Mouse (Mus musculus) MN1 (cell line): ENCODE results near the gene Dnajc5g.

Experiments
- DNase-seq: peaks from one replicate; pipeline ENCODE4 v3.0.0-alpha.2; 2016; ENCODE audit warnings: low spot score

Dnajc5g gene

DNA sequence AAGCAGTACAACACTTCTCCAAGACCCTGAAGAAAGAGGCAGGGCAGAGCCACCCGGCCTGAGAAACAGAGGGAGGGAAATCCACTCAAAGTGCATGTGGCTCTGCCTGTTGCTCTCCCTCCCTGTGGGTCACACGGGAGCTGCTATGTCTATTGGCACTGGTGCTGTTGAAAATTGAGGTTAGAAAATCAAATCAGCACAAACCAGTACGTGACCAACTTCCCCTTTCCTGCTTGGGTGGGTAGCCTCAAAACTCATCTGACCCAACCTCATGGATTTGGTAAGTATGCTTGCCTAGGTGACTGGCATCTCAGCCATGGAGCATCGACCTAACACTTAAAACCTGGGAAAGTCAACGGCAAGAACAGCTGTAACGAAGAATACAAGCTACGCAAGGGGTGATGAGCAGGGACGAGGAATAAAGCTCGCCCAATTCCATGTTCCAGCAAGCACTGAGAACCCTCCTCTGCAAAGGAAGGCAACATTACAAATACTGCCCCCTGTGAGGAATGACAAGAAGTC lies at the start of gene Dnajc5g:
Gene Dnajc5g (plus strand): TSS at position 472 of the 522 bp plus-strand sequence.
- no peak for DNase-seq

DNA sequence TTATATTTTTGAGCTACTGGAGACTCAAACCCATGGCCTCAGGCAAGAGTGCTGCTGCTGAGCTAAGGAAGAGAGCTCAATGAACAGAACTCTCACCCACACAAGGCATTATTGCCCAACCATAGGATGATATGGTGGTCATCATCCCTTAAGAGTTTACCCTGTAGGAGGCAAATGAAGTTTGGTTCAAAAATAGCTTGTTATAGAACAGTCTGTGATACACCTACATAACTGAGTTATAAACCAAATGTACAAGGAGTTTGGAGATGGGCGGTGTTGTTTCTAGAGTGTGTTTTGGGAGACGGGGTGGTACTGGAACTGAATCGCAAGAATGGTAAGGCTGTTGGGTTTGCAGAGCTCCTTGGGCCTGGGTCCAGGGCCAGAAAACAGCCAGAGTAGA lies 36.3 kb upstream of the Dnajc5g start:
- no peak for DNase-seq

DNA sequence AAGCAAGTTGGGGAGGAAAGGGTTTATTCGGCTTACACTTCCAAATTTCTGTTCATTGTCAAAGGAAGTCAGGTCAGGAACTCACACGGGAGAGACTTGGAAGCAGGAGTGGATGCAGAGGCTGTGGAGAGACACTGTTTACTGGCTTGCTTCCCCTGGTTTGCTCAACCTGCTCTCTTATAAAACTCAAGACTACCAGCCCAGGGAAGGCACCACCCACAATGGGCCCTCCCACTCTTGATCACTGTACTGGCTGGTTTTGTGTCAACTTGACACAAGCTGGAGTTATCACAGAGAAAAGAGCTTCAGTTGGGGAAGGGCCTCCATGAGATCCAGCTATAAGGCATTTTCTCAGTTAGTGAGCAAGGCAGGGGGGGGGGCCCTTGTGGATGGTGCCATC lies 35.0 kb upstream of the Dnajc5g start:
- no peak for DNase-seq

DNA sequence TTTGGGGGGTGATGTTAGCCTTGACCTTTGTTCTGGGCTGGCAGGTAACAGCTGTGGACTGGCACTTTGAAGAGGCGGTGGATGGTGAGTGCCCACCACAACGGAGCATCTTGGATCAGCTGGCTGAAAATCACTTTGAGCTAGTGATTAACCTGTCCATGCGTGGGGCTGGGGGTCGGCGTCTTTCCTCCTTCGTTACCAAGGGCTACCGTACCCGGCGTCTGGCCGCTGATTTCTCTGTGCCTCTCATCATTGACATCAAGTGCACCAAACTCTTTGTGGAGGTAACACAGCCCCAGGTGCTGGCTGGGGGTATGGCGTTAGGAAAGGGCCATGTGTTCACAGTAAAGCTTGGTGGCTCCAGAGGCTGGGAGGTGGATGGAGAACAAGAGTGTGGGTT lies 34.3 kb upstream of the Dnajc5g start:
- DNase-seq = no peak

DNA sequence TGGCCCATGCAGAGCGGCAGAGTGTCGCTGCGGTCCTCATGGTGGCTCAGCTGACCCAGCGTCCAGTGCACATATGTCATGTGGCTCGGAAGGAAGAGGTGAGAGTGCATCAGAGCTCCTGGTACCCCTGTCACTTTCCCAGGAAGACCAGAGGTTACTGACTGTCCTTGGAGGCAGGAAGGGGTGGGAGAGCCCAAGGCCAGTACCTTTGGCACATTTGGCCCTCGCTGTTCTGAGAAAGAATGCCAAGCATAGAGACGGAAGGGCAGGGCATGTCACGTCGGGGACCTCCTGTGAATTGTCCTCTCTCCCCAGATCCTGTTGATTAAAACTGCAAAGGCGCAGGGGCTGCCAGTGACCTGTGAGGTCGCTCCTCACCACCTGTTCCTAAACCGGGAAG lies 32.9 kb upstream of the Dnajc5g start:
- DNase-seq = no peak

DNA sequence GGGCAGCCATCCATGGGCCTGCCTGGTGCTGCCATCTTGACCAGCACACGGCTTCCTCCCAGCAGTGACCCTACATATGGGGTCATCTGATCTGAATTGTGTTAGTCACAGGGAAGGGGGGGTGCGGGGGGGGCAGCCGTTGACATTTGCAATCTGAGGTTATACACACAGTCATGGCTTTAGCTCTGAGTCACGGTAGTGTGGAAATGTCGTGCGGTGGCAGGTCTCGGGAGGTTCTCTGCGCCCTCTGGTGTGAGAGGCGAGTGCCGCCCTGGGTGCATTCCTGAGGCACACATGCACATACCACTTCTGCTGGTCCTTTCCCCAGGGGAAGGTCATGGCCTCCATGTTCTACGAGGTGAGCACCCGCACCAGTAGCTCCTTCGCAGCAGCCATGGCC lies 29.7 kb upstream of the Dnajc5g start:
- DNase-seq = no peak

DNA sequence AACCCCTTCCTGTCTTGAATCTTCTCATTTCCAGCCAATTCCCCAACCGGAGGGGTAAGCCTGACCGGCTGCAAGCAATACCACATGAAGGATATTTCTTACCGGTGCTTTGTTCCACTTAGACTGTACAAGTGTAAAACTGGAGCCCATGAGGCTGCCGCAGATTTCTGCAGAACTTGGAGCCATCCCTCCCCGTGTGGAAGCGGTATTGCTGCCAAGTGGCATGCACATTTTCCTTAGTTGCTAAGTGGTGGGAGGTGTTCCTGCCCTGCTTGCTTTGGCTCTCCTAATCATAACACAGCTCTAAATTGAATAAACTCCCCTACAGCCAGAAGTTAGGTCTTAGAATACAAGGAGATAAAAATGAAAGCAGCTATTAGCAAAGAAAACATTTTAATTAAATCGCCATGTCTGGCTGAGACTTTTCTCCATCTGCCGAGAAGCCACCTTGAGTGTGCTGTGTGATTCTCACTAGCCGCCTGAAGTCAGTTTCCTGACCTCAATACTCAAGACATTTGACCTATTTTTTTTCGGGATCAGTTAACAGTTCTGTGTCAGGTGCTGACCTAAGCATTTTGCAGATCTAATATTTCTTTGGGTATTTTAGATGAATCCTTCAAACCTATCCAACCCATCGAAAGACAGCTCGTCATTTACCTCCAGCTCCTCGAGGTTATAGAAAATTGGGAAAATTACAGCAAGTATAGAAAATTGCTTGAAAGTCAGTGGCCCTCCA lies 25.9 kb upstream of the Dnajc5g start:
- peak; percentile 45 for DNase-seq

DNA sequence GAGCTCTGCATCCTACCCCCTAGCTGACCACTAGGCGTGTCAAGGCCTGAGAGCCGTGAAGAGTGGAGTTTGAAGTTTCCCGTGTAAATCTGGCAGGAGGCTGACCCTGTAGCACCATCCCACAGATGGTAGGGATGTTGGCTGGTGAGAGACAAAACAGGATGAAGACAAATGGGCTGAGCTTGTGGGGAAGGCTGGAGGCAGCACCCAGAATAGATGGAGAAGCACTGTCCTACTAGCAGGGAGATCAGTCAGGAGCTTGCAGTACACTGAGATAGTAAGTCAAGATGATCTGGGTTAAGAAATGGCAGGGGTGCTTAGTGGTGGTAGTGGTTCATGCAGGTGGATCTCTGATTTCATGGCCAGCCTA lies 25.3 kb upstream of the Dnajc5g start:
- DNase-seq = no peak

DNA sequence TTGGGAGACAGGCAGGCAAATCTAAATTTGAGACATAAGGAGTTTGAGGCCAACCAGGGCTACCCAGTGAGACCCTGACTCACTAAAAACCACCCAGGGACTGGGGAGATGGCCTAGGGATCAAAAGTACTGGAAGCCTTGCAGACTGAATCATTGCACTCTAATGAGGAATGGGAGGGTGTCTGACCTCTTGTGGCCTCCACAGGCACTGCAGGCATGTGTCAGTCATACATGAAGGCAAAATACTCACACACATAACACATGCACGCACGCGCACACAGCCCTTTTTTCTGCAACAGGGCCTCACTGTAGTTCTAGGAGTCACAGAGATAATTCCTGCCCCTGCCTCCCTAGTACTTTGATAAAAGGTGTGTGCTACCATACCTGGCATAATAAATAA lies 24.7 kb upstream of the Dnajc5g start:
- DNase-seq = no peak

DNA sequence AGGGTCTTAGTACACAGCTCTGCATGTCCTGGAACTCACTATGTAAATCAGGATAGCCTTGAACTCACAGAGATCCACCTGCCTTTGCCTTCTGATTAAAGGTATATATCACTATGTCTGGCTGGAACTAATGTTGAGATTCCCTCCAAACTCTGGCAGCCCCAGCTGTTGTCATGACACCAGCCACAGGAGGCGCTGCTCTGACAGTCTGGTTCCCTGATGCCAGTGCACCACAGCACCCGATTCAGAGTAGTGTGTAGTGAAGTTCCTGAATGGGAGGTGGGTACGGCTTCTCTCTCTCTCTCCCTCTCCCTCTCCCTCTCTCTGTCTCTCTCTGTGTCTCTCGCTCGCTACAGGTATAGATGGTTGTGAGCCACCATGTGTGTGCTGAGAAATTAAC lies 23.7 kb upstream of the Dnajc5g start:
- no peak for DNase-seq

DNA sequence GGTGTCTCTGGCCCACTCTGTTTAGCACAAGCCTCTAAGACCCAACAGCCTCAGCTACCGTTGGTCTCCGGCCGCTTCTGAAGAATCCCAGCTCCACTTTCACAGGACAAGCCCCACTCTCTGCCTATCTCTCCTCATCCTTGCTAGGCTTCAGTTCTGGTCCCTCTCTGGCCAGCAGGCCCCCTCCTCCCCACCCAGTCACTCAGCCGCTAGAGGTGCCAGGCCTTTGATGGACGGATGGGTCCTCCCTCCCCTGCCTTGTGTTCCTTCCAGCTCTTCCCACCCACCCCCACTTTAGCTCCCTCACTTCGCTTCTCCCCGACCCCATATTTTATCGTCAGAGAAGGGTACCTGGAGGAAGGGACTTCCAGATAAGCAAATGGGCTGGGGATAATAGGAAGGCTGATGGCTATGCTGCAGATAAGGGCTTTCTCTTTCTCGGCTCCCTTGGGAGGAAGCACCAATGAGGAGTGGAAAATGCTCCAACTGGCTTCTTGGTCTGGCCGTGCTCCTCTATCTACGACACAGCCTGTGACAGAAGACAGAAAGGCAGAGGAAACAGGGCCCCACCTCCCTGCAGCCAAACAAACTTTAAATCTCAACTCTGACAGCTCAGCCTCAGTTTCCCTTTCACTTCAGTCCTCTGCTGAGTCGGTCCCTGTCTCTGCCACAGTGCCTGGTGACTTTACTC lies 23.0 kb upstream of the Dnajc5g start:
- DNase-seq = no peak

DNA sequence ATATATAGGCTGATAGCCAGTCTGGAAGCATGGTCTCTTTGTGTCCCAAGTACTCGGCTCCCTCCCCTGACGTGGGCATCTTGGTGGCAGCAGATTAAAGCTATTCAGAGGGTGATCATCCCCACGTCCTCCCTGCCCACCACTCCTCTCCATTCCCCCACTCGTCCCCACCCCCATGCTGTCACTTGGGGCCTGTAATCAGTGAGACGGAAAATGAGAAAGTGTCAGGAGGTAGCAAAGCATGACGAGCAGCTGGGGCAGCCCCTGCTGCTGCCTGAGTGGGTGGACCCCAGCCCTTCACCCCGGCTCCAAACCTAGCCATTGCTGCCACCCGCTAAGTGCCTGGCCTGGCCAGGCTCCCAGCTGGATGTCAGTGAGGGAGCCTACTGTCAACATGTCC lies 22.1 kb upstream of the Dnajc5g start:
- no peak for DNase-seq

DNA sequence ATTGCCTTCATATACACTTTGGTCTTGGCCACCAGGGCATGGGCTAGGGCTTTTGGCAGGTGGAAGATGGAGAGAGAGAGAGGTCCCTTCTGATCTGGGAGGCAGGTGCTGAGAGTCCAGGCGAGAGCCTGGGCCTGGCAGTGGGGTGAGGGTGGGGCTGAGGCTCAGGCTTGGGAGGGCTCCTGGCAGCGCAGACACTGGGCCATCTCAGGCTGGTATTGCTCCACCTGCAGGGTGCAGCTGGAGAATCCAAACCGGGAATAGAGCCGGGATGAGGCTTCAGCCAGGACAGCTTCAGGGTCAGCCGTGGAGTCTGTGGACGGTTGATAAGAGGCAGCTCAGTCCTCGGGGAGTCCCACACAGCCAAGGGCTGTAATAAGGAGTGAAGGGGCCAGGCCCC lies 19.5 kb upstream of the Dnajc5g start:
- DNase-seq = no peak

DNA sequence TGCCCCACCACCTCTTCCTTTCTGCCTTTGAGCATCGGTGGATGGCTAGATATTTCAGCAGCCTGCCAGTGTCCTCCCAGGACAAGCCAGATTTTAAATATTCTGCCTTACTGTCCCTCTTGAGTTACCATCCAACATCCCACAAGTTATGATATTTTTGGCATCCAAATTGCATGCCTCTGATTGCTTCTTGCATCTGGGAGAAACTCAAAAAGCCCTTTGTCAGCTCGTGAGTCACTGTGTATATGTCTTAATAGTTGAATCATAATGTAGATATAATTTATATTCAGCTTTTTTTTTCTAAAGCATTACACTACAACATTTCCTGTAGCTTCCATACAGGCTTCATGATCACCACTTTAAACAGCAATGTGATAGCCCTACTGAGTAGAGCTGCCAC lies 19.0 kb upstream of the Dnajc5g start:
- DNase-seq = no peak

DNA sequence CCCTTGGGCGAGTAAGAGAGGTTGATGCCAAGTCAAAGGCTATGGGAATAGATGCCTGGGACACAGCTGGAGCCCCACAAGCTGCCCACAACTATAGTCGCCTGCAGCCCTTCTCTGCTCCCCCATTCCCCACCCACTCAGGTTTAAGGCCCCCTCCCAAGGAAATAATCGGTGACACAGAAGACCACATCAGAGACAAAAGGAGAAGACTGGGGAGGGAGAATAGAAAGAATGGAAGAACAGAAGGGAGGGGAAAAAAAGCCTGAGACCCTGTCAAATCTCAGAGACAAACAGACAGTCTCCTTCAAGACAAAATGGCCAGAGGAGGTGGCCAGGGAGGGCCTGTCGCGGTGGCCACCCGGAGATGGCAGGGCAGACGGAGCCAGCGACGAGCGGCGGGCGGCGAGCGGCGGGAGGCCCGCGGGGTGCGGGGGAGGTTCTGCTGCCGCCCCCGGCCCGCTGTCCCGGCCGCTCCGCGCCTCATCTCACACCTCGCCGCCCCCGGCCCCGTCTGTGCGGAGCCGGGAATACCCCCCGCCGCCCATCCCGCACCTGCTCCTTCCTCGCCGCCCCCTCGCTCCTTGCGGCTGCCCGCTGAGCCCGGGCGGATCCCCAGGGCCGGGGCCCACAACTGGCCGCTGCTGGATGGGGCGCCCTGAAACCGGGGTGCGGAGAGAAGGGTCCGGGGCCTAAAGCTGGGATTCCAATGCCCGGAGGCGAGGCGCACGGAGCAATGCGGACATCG lies 13.7 kb upstream of the Dnajc5g start:
- DNase-seq = no peak

DNA sequence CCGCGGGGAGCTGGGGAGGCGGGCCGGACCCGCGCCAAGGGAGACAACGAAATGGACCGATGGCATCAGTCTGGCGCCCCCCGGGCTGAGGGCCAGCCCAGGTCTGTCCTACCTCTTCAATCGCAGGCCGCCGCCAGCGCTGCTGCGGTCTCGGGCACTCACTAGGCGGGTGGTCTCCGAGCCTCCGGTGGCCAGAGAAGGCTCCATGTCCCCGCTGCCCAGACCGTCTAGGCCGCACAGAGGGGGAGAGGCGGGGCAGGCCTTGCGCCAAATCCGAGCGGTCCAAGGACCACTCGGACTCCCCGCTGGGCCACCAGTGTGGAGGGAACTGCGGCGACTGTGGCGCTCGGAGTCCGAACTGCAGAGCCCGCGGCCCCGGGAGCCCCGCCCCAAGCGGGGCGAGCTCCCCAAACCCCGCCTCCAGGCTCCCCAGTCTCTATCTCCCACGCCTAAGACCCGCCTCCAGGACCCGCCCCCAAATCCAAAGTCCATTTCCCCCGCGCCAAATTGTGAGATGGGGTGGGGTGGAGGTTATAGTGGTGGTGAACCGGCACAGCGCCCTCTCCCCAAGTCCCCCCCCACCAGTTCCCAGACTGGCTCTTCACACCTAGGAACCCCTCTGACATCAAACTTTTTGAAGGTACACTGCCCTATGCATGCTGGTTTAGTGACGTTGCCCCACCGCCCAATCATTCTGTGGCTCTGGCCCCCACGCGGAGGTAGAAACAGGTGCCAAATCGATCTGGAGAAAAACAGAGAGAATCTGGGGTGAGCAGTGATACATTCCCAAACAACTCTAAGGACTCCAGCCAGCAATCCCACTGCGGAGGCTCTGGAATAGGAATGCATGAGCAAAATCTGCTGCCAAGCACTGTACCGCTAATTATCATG lies 12.7 kb upstream of the Dnajc5g start:
- no peak for DNase-seq

DNA sequence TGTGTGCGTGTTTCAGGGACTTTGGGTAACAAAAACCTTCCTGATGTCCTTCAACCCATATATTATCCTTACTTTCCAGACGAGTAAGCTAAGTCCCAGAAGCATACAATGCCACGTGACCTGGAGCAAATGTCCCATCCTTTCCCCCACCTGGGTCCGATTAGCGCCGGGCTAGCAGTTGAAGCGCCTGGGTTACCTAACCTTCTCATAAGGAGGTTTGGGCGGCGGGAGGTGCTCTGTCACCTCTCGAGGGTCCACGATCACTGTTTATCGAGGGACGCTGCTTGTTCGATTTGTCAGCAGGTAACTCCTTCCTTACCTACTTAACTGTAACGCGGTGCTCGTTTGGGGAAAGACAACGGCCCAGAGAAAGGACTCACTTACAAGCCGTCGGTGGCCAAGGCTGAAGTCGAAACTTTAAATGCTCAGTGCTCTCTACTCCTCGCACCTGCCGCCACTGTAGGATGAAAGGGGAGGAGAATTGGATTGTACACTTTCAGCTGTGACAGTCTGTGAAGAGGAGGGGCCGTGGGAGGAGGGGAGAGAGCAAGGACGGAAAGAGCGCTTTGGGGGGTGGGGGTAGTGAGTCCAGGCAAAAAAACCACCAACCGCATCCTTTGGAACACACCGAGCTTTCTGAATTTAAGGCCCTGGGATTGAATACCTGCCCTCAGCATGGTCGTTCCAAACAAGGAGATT lies 11.8 kb upstream of the Dnajc5g start:
- DNase-seq = no peak

DNA sequence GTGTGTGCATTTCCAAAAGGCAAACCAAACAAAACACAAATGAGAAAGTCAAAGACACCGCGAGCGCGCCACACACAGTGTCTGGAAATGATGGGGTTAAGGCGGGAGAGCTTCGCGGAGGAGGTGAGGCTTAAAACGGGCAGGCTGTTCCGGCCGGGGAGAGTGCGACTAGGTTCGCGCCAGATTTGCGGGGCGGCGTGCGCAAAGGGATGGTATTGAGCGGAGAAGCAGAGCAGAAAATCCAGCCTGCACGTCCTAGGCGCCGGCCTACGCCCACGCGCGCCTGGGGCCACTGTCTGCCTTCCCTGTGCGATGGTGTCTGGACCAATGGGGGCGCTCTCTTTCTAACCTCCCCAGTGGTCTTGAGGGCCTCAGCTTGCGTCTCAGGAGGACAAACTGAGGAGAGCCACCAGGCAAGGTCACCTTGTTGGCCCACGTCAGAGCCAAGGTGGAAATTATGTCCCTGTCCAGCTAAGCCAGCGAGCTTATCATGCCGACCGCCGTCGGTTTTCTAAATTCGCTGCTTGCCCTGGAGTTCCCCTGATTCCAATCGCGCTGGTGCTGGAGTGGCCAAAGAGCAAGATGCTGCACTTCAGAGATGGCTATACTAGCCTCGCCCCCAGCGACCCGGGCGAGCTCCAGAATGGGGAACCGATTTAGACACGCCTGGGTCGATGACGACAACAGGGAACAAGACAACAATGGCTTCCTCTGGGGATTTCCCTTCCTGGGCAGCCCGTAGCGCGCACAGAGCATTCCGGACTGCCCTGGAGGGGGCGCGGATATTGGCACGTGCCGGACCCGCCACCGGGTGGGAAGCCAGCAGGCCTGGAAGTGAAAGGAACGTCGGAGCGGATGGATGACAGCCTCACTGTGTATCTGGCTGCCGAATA lies 11.0 kb upstream of the Dnajc5g start:
- DNase-seq = peak; percentile 81

DNA sequence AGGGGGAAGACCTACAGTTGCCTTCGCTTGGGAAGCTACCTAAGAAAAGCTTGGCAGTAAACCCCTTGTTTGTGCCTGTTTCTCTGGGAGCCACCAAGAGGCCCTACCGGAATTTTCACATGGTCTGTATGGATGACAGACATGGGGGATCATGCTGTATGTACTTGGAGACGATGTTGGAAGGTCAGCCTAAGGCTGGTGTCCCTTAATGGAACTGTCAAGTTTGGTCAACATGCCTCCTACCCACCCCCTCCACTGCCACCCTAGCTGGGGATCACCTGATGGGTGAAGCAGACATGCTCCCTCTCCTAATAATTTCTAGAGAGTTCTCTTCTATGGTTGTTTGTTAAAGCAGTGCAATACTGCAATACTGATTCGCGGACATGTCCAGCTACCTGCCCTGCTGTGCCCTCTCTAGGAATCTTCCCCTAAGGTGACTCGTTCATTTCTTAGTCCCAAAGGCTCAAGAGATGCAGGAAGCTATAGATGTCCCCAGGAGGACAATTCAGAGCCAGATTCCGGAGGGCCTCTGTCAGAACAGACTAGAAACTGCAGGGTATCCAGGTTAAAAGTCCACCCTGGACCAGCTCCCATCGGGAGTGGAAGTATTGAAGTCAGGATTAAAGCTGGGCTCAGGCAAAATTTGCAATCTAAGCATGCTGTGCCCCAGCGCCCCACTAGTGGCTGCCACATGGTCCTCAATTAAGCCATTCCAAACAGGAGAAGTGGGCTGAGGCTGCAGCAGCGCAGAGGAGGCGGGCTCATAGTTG lies 10.2 kb upstream of the Dnajc5g start:
- DNase-seq = peak; percentile 24
